Mouse (Mus musculus) heart, adult 9 months (tissue): Measurements from ENCODE around the gene Hspa12b.

Source experiments
- DNase-seq, 2 experiments: peaks; one replicate each; pipeline ENCODE4 v3.0.0; 2022; ENCODE audit warnings: low spot score in 2 of 2

Gene Hspa12b

GRCm38 (mm10) chr2:131127161-131127730 is at the start of gene Hspa12b:
Gene Hspa12b, plus strand, starts transcription at chr2:131127280.
- DNase-seq = peak; percentile 75 to 86

GRCm38 (mm10) chr2:131080507-131080906 is 46.6 kb upstream of the Hspa12b start:
- no peak for DNase-seq

GRCm38 (mm10) chr2:131084206-131084605 is 42.9 kb upstream of the Hspa12b start:
- DNase-seq = no peak

DNA sequence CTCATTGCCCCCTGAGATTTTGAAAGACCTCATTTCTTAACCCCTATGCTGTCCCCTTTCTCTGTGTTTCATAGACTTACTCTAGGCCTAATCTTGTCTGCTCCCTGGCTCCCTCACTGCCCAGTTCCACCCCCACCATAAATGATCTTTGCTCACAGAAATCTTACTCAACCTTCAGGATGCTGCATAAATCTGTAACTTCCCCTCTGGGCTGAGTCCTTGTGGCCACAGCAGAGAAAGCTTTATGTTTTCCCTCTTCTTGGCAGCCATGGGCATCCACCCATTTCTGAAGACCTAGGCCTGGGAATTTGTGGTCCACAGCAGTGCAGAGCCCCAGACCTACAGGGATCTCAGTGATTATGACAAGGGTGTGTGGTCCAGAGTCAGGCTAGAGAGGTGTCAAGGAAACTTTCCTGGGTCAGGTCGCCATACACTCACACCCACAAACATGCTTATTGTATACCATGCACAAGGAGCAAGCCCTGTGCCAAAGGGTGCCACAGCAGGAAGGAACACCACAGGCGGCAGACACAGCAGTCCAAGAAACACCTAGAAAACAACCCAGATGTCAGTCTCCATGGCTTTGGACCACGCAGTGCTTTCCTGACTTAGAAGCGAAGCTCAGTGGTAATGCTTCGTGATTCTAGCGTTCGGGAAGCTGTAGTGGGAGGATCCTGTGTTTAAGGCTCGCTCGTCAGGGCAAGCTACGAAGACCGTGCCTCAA is 40.3 kb upstream of the Hspa12b start, which contains the start of gene Siglec1:
TSS of gene Siglec1 (minus strand) at position 99 of the 724 bp plus-strand sequence.
- no peak for DNase-seq

- no peak for DNase-seq
Observed at GRCm38 (mm10) chr2:131088581-131088980, 38.5 kb upstream of the Hspa12b start.

- peak in 1 of 2 experiments; percentile 60 for DNase-seq
Observed at GRCm38 (mm10) chr2:131089634-131090033, 37.4 kb upstream of the Hspa12b start.

DNA sequence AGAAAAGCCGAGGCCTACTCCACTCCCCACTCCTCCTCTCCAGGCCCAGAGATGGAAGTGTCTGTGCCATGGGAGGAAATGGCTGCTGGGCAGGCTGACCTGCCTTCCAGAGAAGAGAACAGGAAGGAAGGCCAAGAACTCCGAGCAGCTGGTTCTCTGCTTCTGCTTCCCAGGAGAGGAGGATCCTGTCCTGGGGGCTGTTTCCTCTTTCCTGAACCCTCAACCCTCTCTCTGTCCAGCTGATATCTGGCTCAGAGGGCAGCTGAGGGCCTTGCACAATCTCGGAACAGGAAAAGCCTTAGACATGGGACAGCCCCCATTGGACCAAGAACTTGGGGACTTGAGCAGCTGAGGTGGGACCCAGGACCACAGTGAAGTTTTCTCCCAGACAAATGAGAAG is 36.2 kb upstream of the Hspa12b start:
- DNase-seq = peak; percentile 56 to 81

DNA sequence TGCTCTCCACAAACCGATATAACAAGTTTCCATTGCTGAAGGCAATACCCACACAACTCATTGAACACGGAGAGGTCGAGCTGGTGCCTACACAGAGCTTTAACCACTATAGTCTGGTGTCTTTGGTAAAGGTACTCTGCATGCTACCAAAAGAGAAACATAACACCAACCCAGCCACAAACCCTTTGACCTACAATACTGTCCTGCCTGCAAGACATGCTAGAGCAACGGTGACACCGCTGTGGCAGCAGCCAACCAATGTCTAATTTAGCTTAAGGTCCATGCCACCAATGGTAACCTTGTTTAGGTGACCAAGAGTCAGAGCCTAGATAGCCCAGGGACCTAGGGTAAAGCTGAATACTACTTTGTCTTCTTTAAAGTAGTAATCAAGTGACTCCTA is 33.5 kb upstream of the Hspa12b start:
- no peak for DNase-seq

- peak; percentile 65 to 85 for DNase-seq
Observed at GRCm38 (mm10) chr2:131094823-131095222, 32.3 kb upstream of the Hspa12b start.

DNA sequence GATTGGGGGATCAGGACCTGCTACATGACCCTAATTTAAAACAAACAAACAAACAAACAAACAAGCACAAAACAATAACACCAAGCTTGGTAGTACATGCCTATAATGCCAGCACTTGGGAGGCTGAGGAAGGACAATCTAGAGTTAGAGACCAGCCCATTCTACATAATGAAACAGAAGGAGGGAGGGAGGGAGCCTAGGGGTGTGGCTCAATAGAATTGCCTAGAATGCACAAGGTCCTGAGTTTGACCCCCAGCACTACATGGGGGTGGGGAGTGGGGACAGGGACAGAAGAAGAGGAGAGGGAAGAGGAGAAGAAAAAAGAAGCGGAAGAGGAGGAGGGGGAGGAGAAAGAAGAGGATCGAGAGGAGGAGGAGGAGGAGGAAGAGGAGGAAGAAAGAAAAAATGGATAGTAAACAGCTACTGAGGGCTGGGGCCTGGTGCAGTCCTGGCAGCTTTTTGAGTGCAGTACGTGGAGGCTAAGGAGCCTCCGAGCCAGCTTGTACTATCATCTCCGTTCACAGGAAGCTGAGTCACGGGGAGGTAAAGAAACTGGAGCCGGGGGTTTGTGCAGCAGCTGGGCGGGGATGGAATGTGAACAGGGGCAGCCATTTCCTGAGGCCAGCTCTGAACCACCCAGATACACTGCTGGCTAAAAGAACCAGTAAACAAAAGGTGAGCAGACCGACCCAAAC is 30.8 kb upstream of the Hspa12b start:
- peak; percentile 77 to 88 for DNase-seq

DNA sequence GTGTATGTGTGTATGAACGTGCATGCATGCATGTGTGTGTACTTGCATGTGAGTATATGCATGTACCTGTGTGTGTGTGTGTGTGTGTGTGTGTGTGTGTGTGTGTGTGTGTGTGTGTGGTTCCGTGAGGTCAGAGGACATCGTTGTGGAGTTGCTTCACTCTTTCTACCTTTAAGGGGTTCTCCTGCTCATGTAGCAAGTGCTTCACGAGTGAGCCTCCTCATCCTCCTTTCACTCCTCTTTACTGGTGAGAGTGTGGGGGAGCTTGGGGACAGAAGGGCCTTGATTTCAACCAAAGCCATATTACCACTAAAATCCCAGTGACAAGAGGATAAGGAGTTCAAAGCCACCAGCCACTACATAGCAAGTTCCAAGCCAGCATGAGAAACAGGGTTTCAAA is 30.0 kb upstream of the Hspa12b start:
- no peak for DNase-seq

DNA sequence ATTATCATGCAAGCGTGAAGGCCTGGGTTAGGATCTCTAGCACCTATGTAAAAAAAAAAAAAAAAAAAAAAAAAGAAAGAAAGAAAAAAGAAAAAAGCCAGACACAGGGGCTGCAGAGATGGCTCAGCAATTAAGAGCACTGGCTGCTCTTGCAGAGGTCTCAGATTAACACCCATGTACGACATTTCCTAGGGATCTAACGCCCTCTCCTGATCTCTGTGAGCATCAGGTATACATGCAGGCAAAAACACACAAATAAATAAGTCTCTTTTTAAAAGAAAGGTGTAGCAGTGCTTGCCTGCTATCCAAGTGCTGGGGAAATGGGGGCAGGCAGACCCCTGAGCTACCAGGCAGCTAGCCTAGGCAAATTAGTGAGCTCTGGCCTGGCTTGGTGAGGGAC is 25.6 kb upstream of the Hspa12b start:
- no peak for DNase-seq

- peak in 1 of 2 experiments; percentile 46 for DNase-seq
Observed at GRCm38 (mm10) chr2:131104021-131104420, 23.1 kb upstream of the Hspa12b start.

- DNase-seq = peak in 1 of 2 experiments; percentile 0
Observed at GRCm38 (mm10) chr2:131105061-131105460, 22.0 kb upstream of the Hspa12b start.

DNA sequence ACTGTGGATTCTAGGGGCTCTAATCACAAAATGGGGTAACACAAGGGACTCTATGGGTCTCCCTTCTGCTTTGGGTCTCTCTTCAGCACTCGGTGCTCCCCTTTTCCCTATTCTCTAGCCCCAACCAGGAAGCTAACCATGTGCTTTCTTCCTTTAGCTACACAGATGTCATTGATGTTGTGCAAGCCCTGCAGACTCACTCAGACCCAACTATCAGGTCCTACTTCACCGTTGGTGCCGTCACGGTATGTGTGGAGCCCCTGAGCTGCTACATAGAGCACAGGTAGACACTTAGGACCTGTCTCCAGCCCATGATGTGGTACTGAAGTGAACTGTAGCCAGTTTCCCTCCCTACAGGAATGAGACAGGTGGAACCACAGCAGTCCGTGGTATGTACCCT is 21.1 kb upstream of the Hspa12b start:
- peak in 1 of 2 experiments; percentile 0 for DNase-seq

GRCm38 (mm10) chr2:131118968-131119574 is 8.0 kb upstream of the Hspa12b start:
- no peak for DNase-seq

- peak; percentile 68 to 86 for DNase-seq
Observed at GRCm38 (mm10) chr2:131124166-131124565, 2.9 kb upstream of the Hspa12b start.

DNA sequence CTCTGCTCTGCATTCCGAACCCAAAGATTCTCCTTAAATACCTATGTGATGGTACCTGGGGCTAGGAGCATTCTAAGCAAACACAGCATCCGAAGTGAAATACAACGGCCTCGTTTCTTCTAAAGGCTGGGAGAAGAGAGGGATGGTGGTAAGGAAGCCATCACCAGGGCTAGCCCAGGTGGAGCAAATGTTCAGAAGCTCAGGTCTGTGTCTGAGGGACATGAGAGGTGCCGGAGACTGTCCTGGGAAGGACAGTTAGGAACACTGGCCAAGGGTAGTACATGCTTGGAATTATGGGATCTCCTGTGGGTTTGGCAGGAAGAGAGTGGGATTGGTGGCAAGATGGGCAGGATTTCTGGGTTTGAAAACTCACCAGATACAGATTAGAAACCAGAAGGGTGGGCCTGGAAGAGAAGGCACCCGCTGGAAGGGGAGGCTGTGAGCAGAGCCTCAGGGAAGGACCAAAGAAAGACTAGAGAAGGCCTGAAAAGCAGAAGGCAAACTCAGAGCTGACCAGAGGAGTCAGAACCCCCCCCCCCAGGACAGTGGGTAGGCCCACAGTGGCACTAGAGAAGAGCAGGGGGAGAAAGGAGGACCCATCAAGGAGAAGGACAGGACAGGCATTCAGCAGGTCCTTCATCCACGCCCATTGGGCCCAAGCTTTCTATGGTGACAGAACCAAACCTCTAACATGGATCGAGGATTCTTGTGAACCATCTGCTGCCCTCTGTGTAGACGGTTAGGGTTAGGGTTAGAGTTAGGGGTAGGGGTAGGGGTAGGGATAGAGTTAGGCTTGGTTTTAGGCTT is 1.7 kb upstream of the Hspa12b start:
- no peak for DNase-seq

DNA sequence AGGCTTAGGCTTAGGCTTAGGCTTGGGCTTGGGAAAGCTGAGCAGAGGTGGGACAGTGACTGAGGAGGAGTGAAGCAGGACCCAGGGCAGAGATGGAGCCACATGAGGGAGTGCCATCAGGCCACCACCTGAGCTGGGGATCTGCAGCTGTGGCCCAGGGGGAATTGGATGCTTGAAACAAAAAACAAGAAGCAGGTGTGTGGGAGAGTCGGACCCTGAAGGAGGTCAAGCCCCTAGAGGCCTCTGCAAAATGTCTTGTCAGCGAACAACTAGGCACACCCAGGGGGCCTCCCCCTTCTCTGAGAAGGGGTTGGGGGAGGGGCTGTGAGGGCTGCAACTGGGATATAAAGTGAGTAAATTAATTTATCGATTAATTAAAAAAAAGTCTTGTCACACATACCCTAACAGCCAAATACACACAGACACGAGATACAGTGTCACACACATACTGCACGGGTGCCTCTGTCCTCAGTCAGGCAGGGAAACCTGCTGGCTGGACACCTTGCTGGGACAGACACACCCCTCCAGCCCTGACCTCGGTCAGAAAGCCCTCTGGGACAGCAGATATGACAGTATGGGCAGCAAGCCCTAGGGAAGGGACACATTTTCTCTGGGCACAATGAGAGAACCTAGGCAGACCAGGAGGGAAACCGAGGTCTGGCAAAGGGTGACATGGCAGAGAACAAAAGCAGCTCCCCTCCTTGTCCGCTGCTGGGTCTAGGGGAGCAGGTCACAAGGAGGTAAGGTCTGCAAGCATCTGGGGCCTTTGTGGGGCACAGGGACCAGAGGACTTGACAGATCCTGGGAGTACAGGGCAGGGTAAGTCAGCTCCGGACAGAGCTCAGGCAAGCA is 890 bp upstream of the Hspa12b start:
- DNase-seq = no peak

GRCm38 (mm10) chr2:131128211-131128610 is 1.1 kb downstream of the Hspa12b start:
- DNase-seq = peak in 1 of 2 experiments; percentile 67
